Mouse (Mus musculus) Muller cell, postnatal 12 days (primary cell): ENCODE results near the gene Mt4.

ENCODE experiments used
- DNase-seq: peaks from one replicate; pipeline ENCODE4 v3.0.0-alpha.2; 2015; ENCODE audit errors: inconsistent ontology term

Mt4 gene

GRCm38 (mm10) chr8:94136933-94137332 lies at the start of gene Mt4:
TSS of gene Mt4 (plus strand) at chr8:94137197.
- no peak for DNase-seq

GRCm38 (mm10) chr8:94087964-94088363 lies 49.0 kb upstream of the Mt4 start:
- no peak for DNase-seq

- DNase-seq = peak; percentile 35
These were observed 47.3 kb upstream of the Mt4 start for GRCm38 (mm10) chr8:94089715-94090114.

GRCm38 (mm10) chr8:94092848-94093247 lies 44.1 kb upstream of the Mt4 start:
- no peak for DNase-seq

GRCm38 (mm10) chr8:94094281-94094680 lies 42.7 kb upstream of the Mt4 start:
- DNase-seq = no peak

GRCm38 (mm10) chr8:94098081-94098974 lies 38.7 kb upstream of the Mt4 start, which contains the start of gene Bbs2:
TSS of gene Bbs2 (minus strand) at chr8:94098928.
- peak; percentile 99 for DNase-seq

- DNase-seq = peak; percentile 42
These were observed 38.0 kb upstream of the Mt4 start for GRCm38 (mm10) chr8:94098996-94099395.

GRCm38 (mm10) chr8:94104146-94104545 lies 32.9 kb upstream of the Mt4 start:
- no peak for DNase-seq

- peak; percentile 42 for DNase-seq
These were observed 29.1 kb upstream of the Mt4 start for GRCm38 (mm10) chr8:94107871-94108270.

- DNase-seq = no peak
These were observed 27.6 kb upstream of the Mt4 start for GRCm38 (mm10) chr8:94109396-94109795.

GRCm38 (mm10) chr8:94109835-94110234 lies 27.2 kb upstream of the Mt4 start:
- DNase-seq = no peak

GRCm38 (mm10) chr8:94110526-94111177 lies 26.3 kb upstream of the Mt4 start:
- no peak for DNase-seq

- DNase-seq = no peak
These were observed 23.6 kb upstream of the Mt4 start for GRCm38 (mm10) chr8:94113435-94113834.

GRCm38 (mm10) chr8:94113972-94114371 lies 23.0 kb upstream of the Mt4 start:
- DNase-seq = no peak

- DNase-seq = peak; percentile 95
These were observed 18.1 kb upstream of the Mt4 start for GRCm38 (mm10) chr8:94118776-94119430.

GRCm38 (mm10) chr8:94121625-94122024 lies 15.4 kb upstream of the Mt4 start:
- DNase-seq = no peak

- DNase-seq = no peak
These were observed 14.1 kb upstream of the Mt4 start for GRCm38 (mm10) chr8:94122711-94123468.

- DNase-seq = no peak
These were observed 9.3 kb upstream of the Mt4 start for GRCm38 (mm10) chr8:94127711-94128110.

GRCm38 (mm10) chr8:94129133-94129789 lies 7.7 kb upstream of the Mt4 start:
- DNase-seq = no peak

- DNase-seq = no peak
These were observed 6.9 kb upstream of the Mt4 start for GRCm38 (mm10) chr8:94130126-94130525.

GRCm38 (mm10) chr8:94132096-94132495 lies 4.9 kb upstream of the Mt4 start:
- DNase-seq = no peak
